Mouse (Mus musculus) thymus, adult 2 months (tissue): ENCODE data around the gene Gm44502.

Experiments
- CTCF ChIP-seq: fragments of 200-500 bp; IDR thresholded peaks from 2 replicates; pipeline ENCODE4 v1.5.1; 2012; ENCODE audit warnings: mild to moderate bottlenecking, control low read depth, low read length, moderate library complexity, borderline replicate concordance; ENCODE audit not compliant: control insufficient read depth, poor library complexity, insufficient read depth; ENCODE audit errors: extremely low read depth
- POLR2A ChIP-seq: fragments of 200-500 bp; IDR thresholded peaks from 2 replicates; pipeline ENCODE4 v1.6.1; 2012; ENCODE audit warnings: mild to moderate bottlenecking, low read length, control low read depth, moderate library complexity; ENCODE audit not compliant: control insufficient read depth, poor library complexity, insufficient read depth; ENCODE audit errors: extremely low read depth

- TF ChIP-seq CTCF (no peak), POLR2A (no peak)
Measured at GRCm38 (mm10) chr15:89468577-89468976, 39.1 kb upstream of the Gm44502 start.
